Mouse (Mus musculus): ENCODE measurements at regions not wholly inside any gene's neighbourhood (a gene's known extent, or its start where the extent isn't known, plus 50 kb on each side); places are given as distances from the start of the nearest gene placed in this dataset.

GRCm38 (mm10) chr10:98343827-98344226 lies 570.4 kb upstream of the Atp2b1 start:
- in situ Hi-C loops (cut with MboI; ENCODE audit: low sequenced_read_pairs in 2 of 2, unreplicated experiment in 2 of 2) = no loop called here
- Histone ChIP-seq H3K4me3 (ENCODE audit: insufficient read depth in 1 of 2, low read depth in 1 of 2, low read length in 2 of 2, poor library complexity in 1 of 2, severe bottlenecking in 1 of 2) (no peak overlapping the region), H3K9ac (ENCODE audit: insufficient read depth, low read depth, low read length, poor library complexity, severe bottlenecking) (no peak overlapping the region), H3K9me3 (ENCODE audit: control insufficient read depth, insufficient read depth, low read depth, low read length) (no peaks in the 10 kb centered on the region), H3K27ac (ENCODE audit: insufficient read depth, low read depth, low read length, poor library complexity, severe bottlenecking) (no peak overlapping the region), H3K36me3 (ENCODE audit: control insufficient read depth, insufficient read depth, low read length, poor library complexity, severe bottlenecking) (no peaks in the 10 kb centered on the region), H3K4me1 (ENCODE audit: control insufficient read depth in 2 of 2, insufficient read depth in 2 of 2, low read length in 2 of 2, poor library complexity in 1 of 2) (no peaks in the 10 kb centered on the region)
- no peak for DNase-seq (ENCODE audit: low read depth, low spot score)
- TF ChIP-seq ZNF384 (IDR thresholded peaks at IDR 0.05; ENCODE audit: low read depth, low read length) = no peak

GRCm38 (mm10) chr10:98349466-98349865 lies 564.7 kb upstream of the Atp2b1 start:
- Histone ChIP-seq H3K4me3 (ENCODE audit: insufficient read depth in 1 of 2, low read depth in 1 of 2, low read length in 2 of 2, poor library complexity in 1 of 2, severe bottlenecking in 1 of 2) (no peak overlapping the region), H3K36me3 (ENCODE audit: control insufficient read depth, insufficient read depth, low read length, poor library complexity, severe bottlenecking) (no peaks in the 10 kb centered on the region), H3K9ac (ENCODE audit: insufficient read depth, low read depth, low read length, poor library complexity, severe bottlenecking) (no peak overlapping the region), H3K9me3 (ENCODE audit: control insufficient read depth, insufficient read depth, low read depth, low read length) (no peaks in the 10 kb centered on the region), H3K27ac (ENCODE audit: insufficient read depth, low read depth, low read length, poor library complexity, severe bottlenecking) (no peak overlapping the region), H3K4me1 (ENCODE audit: control insufficient read depth in 2 of 2, insufficient read depth in 2 of 2, low read length in 2 of 2, poor library complexity in 1 of 2) (no peaks in the 10 kb centered on the region)
- no peak for TF ChIP-seq HCFC1 (IDR thresholded peaks at IDR 0.05; ENCODE audit: borderline replicate concordance, insufficient read depth, low read length)
- TF ChIP-seq CHD2 (IDR thresholded peaks at IDR 0.05; ENCODE audit: low read depth, low read length) = no peak
- no peak for TF ChIP-seq ZC3H11A (IDR thresholded peaks at IDR 0.05; ENCODE audit: borderline replicate concordance, low read depth, low read length)
- TF ChIP-seq ZNF384 (IDR thresholded peaks at IDR 0.05; ENCODE audit: low read depth, low read length) = no peak
- TF ChIP-seq MAFK (IDR thresholded peaks at IDR 0.05; ENCODE audit: insufficient read depth, low read depth, low read length) = no peak
- in situ Hi-C loops (cut with MboI; ENCODE audit: low sequenced_read_pairs in 2 of 2, unreplicated experiment in 2 of 2) = no loop called here
- DNase-seq (ENCODE audit: low read depth, low spot score) = no peak

GRCm38 (mm10) chr10:98350318-98350926 lies 563.8 kb upstream of the Atp2b1 start:
- no peak overlapping the region for H3K4me3 ChIP-seq (ENCODE audit: insufficient read depth in 1 of 2, low read depth in 1 of 2, low read length in 2 of 2, poor library complexity in 1 of 2, severe bottlenecking in 1 of 2)
- H3K36me3 ChIP-seq (ENCODE audit: control insufficient read depth, insufficient read depth, low read length, poor library complexity, severe bottlenecking) = no peaks in the 10 kb centered on the region
- no peak overlapping the region for H3K27ac ChIP-seq (ENCODE audit: insufficient read depth, low read depth, low read length, poor library complexity, severe bottlenecking)
- no peak for DNase-seq (ENCODE audit: low read depth, low spot score)
- in situ Hi-C loops (cut with MboI; ENCODE audit: low sequenced_read_pairs in 2 of 2, unreplicated experiment in 2 of 2) = no loop called here
- no peaks in the 10 kb centered on the region for H3K4me1 ChIP-seq (ENCODE audit: control insufficient read depth in 2 of 2, insufficient read depth in 2 of 2, low read length in 2 of 2, poor library complexity in 1 of 2)
- no peak overlapping the region for H3K9ac ChIP-seq (ENCODE audit: insufficient read depth, low read depth, low read length, poor library complexity, severe bottlenecking)
- no peaks in the 10 kb centered on the region for H3K9me3 ChIP-seq (ENCODE audit: control insufficient read depth, insufficient read depth, low read depth, low read length)
- TF ChIP-seq ZC3H11A (IDR thresholded peaks at IDR 0.05; ENCODE audit: borderline replicate concordance, low read depth, low read length) (no peak), HCFC1 (IDR thresholded peaks at IDR 0.05; ENCODE audit: borderline replicate concordance, insufficient read depth, low read length) (no peak), CHD2 (IDR thresholded peaks at IDR 0.05; ENCODE audit: low read depth, low read length) (no peak), ZNF384 (IDR thresholded peaks at IDR 0.05; ENCODE audit: low read depth, low read length) (no peak), MAFK (IDR thresholded peaks at IDR 0.05; ENCODE audit: insufficient read depth, low read depth, low read length) (no peak)

- Histone ChIP-seq H3K9ac (ENCODE audit: insufficient read depth, low read depth, low read length, poor library complexity, severe bottlenecking) (no peak overlapping the region), H3K36me3 (ENCODE audit: control insufficient read depth, insufficient read depth, low read length, poor library complexity, severe bottlenecking) (no peaks in the 10 kb centered on the region), H3K9me3 (ENCODE audit: control insufficient read depth, insufficient read depth, low read depth, low read length) (no peaks in the 10 kb centered on the region), H3K4me1 (ENCODE audit: control insufficient read depth in 2 of 2, insufficient read depth in 2 of 2, low read length in 2 of 2, poor library complexity in 1 of 2) (no peaks in the 10 kb centered on the region), H3K4me3 (ENCODE audit: insufficient read depth in 1 of 2, low read depth in 1 of 2, low read length in 2 of 2, poor library complexity in 1 of 2, severe bottlenecking in 1 of 2) (no peak overlapping the region), H3K27ac (ENCODE audit: insufficient read depth, low read depth, low read length, poor library complexity, severe bottlenecking) (no peak overlapping the region)
- in situ Hi-C loops (cut with MboI; ENCODE audit: low sequenced_read_pairs in 2 of 2, unreplicated experiment in 2 of 2) = no loop called here
- DNase-seq (ENCODE audit: low read depth, low spot score) = no peak
- TF ChIP-seq ZNF384 (IDR thresholded peaks at IDR 0.05; ENCODE audit: low read depth, low read length) (no peak), ZC3H11A (IDR thresholded peaks at IDR 0.05; ENCODE audit: borderline replicate concordance, low read depth, low read length) (no peak), MAFK (IDR thresholded peaks at IDR 0.05; ENCODE audit: insufficient read depth, low read depth, low read length) (no peak), CHD2 (IDR thresholded peaks at IDR 0.05; ENCODE audit: low read depth, low read length) (no peak), HCFC1 (IDR thresholded peaks at IDR 0.05; ENCODE audit: borderline replicate concordance, insufficient read depth, low read length) (no peak)
Measured at GRCm38 (mm10) chr10:98352061-98352460, 562.1 kb upstream of the Atp2b1 start.

GRCm38 (mm10) chr10:98354486-98354885 lies 559.7 kb upstream of the Atp2b1 start:
- Histone ChIP-seq H3K36me3 (ENCODE audit: control insufficient read depth, insufficient read depth, low read length, poor library complexity, severe bottlenecking) (no peaks in the 10 kb centered on the region), H3K4me1 (ENCODE audit: control insufficient read depth in 2 of 2, insufficient read depth in 2 of 2, low read length in 2 of 2, poor library complexity in 1 of 2) (no peaks in the 10 kb centered on the region), H3K4me3 (ENCODE audit: insufficient read depth in 1 of 2, low read depth in 1 of 2, low read length in 2 of 2, poor library complexity in 1 of 2, severe bottlenecking in 1 of 2) (no peak overlapping the region), H3K27ac (ENCODE audit: insufficient read depth, low read depth, low read length, poor library complexity, severe bottlenecking) (no peak overlapping the region), H3K9me3 (ENCODE audit: control insufficient read depth, insufficient read depth, low read depth, low read length) (no peaks in the 10 kb centered on the region), H3K9ac (ENCODE audit: insufficient read depth, low read depth, low read length, poor library complexity, severe bottlenecking) (no peak overlapping the region)
- in situ Hi-C loops (cut with MboI; ENCODE audit: low sequenced_read_pairs in 2 of 2, unreplicated experiment in 2 of 2) = no loop called here
- TF ChIP-seq ZC3H11A (IDR thresholded peaks at IDR 0.05; ENCODE audit: borderline replicate concordance, low read depth, low read length) (no peak), CHD2 (IDR thresholded peaks at IDR 0.05; ENCODE audit: low read depth, low read length) (no peak)
- no peak for DNase-seq (ENCODE audit: low read depth, low spot score)
